Mouse (Mus musculus): Measurements from ENCODE around the gene Fzd5.
A peak's percentile ranks its signal among the peaks of the same experiment; 100 is the strongest.

Gene Fzd5

DNA sequence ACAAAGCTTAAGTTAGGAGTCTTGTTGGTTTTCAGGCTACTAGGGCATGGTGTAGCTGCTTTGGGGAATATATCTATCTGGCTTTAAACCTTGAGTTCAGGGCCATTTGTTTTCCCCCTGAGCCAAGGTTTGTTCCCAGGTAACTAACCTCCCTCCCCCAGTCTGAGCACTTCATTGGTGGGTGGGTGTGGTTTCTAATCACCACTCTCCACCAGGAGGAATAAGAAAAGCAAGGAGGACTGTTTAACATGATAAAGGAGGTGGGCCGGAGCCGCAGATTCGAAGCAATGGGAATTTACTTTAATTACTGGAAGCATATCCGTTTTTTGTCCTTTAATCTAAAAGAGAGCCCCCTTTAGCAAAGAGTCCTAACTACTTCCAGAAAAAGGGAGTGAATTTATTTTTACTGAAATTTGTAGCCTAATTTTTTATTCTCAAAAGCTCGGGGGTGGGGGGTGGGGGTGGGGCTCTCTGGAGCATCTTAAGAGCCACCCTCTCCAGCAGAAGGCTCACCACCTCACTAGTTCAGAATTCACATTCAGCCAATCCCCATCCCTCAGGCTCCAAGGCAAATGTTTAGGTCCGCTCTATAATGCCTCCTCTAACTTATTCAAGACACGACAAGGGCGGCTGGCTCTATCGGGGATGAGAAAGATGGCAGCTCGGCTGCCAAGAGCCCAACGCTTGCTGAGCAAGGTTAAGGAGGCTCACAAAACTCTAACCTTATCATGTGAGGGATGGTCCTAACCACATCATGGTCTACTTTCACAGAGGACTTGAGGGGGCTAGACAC is 3.9 kb downstream of the Fzd5 start:
- DNase-seq (ENCODE audit: low spot score in 2 of 2): peak in 1 of 2 experiments; percentile 46

DNA sequence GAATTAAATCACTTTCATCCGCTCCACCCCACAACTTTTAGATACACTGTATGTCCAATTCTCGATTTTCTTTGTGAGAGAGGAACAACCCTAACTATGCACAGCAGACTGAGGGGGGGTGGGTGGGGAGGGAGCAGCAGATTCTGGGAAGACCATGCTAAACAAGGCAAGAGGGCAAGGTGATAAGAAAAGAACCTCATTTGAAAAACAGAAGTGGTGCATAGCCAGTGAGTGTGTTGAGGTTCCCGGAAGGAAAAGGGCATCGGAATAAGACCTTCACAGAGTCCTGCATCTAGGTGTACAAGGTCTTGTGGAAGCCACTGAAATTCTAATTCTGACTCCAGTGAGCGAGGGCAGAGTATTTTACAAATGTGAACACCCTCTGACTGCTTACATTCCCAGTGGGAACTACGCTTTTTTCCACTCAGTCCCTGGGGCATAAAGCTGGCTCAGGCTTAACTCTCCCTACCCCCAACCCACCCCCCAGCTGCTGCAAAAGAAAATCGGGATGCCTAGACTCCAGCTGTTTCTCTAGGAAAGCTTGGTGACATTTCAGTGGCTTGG is 4.8 kb downstream of the Fzd5 start:
- DNase-seq (ENCODE audit: low spot score in 2 of 2): no peak

- DNase-seq (ENCODE audit: low spot score in 2 of 2): no peak
These were observed 5.4 kb downstream of the Fzd5 start for GRCm38 (mm10) chr1:64732161-64732560.

- DNase-seq (ENCODE audit: low spot score in 2 of 2): no peak
These were observed 6.1 kb downstream of the Fzd5 start for GRCm38 (mm10) chr1:64731341-64732020.

DNA sequence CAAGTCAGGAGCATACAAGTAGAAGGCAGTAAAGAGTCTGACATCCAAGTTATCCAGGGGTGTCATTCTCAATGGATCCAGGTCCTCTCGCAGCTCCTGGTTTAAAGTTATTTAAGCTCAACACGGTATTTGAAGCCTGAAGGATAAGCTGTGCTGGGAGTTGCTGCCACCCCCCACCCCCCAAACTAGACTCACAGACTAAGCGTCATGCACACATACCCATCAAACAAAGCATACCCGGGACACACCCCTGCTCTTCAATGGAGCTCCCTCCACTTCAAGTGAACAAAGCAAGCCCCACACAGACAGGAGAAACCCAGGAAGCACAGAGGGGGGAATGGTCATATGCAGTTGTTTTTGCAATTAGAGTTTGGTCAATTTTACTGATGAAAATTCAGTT is 7.5 kb downstream of the Fzd5 start:
- DNase-seq (ENCODE audit: low spot score in 2 of 2): no peak

- no peak for DNase-seq (ENCODE audit: low spot score in 2 of 2)
These were observed 16.4 kb downstream of the Fzd5 start for GRCm38 (mm10) chr1:64721034-64721587.

DNA sequence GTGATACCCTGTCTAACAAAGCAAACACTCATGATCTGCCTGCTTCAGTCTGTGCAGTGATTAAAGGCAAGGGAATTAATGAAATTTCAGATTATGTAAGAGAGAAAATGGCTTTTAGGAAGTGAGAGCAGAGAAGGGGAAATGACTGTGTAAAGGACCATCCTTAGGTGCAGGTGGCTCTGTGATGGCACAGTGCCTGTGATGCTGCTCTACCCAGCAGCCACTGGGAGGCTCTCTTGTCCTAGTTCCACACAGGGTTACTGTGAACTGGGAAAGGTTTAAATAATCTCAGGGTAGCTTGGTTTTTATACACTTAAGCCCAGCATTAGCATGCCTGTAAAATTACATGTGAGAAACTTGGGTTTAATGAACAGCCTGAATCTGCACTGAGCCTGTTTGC is 20.0 kb downstream of the Fzd5 start:
- peak in 1 of 2 experiments; percentile 64 for DNase-seq (ENCODE audit: low spot score in 2 of 2)

DNA sequence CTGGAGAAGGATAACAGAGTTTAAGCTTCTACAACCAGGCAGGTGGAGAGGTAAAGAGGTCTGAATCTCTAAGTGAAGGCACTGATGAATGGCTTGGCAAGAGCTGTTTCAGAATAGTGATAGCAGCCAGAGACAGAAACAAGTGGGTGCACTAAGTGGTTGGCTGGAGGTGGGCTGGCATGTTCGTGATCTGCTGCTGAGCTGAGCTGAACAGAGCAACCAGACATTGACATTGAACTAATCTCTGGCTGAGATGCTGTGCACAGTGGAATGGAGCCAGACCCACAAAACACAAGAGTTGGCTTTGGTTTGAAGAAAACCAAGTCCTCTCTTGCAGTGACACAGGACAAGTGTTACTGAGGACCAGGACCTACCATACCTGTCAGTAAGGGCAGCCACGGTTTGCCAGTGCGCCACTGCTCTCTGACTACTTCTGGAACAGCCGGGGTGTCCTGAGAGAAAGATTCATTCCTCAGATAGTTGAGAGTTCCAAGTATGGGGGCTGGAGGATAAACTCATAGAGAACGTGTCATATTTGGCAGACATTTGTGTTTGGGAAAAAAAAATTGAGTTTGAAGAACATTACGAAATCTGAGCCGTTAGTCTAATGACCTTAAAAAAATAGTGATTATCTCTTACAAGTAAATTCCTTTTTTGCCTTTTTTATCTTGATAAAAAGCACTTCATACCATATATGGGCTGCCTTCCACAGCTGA is 20.8 kb downstream of the Fzd5 start:
- no peak for DNase-seq (ENCODE audit: low spot score in 2 of 2)

GRCm38 (mm10) chr1:64715458-64715857 is 22.1 kb downstream of the Fzd5 start:
- DNase-seq (ENCODE audit: low spot score in 2 of 2): no peak

- DNase-seq (ENCODE audit: low spot score in 2 of 2): no peak
These were observed 25.4 kb downstream of the Fzd5 start for GRCm38 (mm10) chr1:64712006-64712760.

DNA sequence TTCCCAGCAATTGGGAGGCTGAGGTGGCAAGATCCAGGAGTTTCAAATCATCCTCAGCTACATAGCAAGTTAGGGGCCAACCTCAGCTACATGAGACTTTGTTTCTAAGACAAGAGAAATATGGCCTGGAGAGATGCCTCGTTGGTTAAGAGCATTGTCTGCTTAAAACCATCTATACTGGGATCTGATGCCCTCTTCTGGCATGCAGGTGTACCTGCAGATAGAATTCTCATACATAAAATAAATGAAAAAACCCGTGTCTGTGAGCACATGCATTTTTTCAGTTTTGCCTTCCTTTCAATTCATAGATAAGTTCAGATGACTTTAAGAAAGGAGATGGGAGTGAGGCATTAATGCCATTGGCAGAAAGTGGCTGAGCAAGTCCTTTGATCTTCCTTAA is 27.7 kb downstream of the Fzd5 start:
- DNase-seq (ENCODE audit: low spot score in 2 of 2): peak in 1 of 2 experiments; percentile 31

GRCm38 (mm10) chr1:64706610-64707009 is 30.9 kb downstream of the Fzd5 start:
- no peak for DNase-seq (ENCODE audit: low spot score in 2 of 2)

GRCm38 (mm10) chr1:64705230-64705629 is 32.3 kb downstream of the Fzd5 start:
- peak; percentile 37 to 80 for DNase-seq (ENCODE audit: low spot score in 2 of 2)

DNA sequence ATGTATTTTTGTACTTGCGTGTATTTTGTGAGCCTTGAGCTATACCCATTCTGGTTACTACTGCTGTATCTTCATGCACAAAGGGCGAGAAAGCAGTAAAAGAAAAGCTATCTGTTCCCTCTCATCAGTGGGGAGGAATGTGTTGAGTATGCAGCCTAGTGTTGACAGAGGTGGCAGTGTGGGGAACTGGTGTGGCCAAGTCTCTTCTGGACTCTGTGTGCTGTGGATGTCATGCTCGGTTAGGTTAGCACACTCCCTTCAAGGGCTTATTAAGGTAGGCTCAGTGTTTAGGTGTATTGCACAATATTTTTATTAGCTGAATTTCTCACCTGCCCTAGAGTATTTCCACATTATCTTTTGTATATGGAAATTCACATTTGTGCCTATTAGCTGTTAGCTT is 35.8 kb downstream of the Fzd5 start:
- DNase-seq (ENCODE audit: low spot score in 2 of 2): no peak

DNA sequence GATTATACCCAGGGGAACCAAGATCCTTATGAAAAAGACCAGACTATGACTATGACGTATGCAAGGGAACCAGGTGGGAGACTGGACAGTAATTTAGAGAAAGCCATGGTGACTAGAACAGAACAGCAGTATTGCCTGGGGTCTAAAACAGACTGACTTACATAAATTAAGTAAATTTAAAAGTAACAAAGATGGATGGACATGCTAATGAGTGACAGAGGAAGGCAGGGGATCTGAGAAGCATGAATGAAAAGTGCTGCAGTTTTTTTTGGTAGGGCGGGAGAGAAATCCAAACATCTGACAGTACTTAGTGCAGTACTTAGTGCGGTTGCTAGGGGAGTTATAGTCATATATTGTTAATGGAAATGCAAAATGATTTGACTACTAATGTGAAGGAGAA is 42.4 kb downstream of the Fzd5 start:
- no peak for DNase-seq (ENCODE audit: low spot score in 2 of 2)

DNA sequence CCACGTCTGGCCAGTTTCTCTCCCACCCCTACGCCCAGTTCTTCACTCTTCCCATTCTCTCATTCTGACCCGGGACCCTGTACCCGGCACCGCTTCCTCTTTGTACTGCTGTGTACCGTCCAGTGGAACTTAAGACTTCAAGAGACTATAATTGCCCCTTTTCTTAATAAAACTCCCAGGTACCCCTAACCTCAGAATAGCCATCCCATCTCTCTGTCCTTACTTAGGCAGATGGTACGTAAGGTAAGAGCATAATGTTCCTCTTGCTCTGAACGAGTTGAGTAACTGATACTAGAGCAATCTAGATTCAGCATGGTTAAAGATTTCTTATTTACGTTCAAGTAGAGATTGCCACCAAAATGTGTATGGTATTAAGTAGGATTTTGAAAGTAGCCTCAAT is 46.0 kb downstream of the Fzd5 start:
- DNase-seq (ENCODE audit: low spot score in 2 of 2): no peak

GRCm38 (mm10) chr1:64691121-64691551 is 46.4 kb downstream of the Fzd5 start:
- DNase-seq (ENCODE audit: low spot score in 2 of 2): peak; percentile 57 to 66

DNA sequence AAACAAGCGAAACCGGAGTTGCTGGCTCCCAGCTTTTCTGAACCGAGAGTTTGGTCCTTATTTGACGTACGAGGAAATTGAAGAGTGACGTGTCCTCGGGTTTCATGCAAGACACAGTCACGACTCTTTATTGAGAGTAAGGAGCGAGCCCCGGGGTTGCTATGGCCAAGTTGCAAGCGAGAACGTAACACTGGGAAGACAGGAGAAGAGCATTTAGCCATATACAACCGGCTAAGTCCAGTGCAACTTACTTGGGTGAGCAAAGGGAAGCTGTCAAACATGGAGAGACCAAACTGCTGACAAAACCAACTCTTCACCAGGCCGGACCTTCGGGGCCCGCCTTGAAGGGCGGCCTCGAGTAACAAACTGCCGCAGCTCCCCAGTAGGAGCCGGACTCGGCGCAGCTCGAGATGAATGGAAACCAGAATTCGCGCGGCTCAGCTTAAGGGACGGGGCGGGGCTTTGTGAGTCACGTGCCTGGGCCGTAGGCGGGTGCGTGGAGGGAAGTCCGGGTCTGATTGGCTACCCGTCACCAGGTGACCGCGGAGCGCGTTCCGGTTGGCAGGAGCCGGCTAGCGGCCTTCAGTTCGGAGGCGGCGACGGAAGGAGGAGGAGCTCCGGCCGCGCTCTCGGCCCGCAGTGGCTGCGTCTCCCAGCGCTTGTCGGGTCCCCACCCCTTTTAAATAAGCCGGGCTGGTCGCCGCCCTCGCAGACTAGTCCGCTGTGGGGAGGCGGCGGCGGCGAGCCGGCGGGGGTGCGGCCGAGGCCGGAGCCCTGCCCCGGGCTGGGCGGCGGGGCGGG is 47.1 kb downstream of the Fzd5 start, which contains the start of gene Ccnyl1:
Ccnyl1 (plus strand) TSS at position 243 of the 801 bp plus-strand sequence.
- peak; percentile 99 for DNase-seq (ENCODE audit: low spot score in 2 of 2)

GRCm38 (mm10) chr1:64689561-64690212 is 47.9 kb downstream of the Fzd5 start:
- peak; percentile 21 to 38 for DNase-seq (ENCODE audit: low spot score in 2 of 2)

DNA sequence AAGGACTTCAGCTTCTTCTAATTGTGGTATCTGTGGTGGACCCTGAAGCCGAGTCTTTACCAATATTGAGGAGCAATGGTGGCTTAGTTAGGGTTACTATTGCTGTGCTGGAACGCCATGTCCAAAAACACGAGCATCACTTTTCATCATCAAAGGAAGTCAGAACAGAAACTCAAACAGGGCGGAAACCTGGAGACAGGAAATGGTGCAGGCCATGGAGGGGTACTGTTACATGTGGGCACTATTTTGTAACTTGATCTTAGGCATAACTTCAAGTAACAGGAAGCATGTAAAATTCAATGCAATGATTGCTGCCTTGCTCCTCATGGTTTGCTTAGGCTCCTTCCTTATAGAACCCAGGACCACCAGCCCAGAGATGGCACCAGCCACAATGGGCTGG is 49.5 kb downstream of the Fzd5 start:
- no peak for DNase-seq (ENCODE audit: low spot score in 2 of 2)
